ENCODE assay signal across 27 mouse cellular contexts in the genomic region with DNA sequence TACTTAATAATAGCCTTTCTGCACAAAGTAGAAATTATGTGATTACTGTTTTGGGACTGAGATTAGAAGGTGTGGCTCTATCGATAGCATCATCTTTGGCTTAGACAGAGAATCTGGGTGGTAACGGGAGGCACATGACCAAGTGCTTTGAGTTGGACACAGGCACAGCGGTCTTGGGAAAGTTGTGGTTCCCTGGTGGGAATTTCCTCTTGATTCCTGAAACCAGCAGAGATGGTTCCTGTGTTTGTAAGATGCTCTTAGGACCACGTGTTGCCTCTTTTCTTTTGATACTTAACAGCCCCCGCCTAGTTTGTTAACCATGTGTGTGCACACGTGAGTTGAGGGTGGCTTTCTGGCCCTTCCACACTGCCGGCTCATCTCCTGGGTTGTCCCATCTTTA.
A peak's percentile ranks its signal among the peaks of the same experiment; 100 is the strongest.
DNase-seq lines count a peak whose midpoint lies in the region; ATAC-seq lines count a peak whose summit lies in the region.
"Had no signal": no experiment of that assay in that cellular context is flagged by ENCODE, and none has a peak within 500 bp of the region (broad histone marks: within the 10 kb centered on the region; RNA-seq: fewer than 3 reads in every experiment).

No protein-coding gene starts in this region.

- ATAC-seq in heart, embryonic 11.5 days (replicated peaks; ENCODE audit: insufficient number of reproducible peaks, low FRiP score, low TSS enrichment), result no peak
- ATAC-seq: CD4-positive, CD25-positive, alpha-beta regulatory T cell, adult 4 months; forebrain, embryonic 14.5 days; Patski had no signal

- peak; percentile 27 for DNase-seq in gastrocnemius, adult 18-20 months (ENCODE audit: low spot score)
- DNase-seq in gastrocnemius, postnatal 25 days, result no peak
- peak; percentile 93 for DNase-seq in heart, adult 11 months
- DNase-seq in lung, postnatal 36 days, result peak; percentile 16
- no peak for DNase-seq in lung, adult 18-20 months
- DNase-seq in urinary bladder, adult 2 months (ENCODE audit: low spot score), result no peak
- DNase-seq: adrenal gland, adult 2 months; adrenal gland, postnatal 10 days; adrenal gland, postnatal 25 days; B cell, adult 2 months; cerebellum, adult 11 months; cerebellum, adult 18-20 months; cerebellum, adult 8-10 months; cerebellum, adult 9-11 months; cerebellum, postnatal 14 days; cerebellum, postnatal 36 days had no signal

- no peak overlapping the region for H3K4me3 ChIP-seq in heart, embryonic 11.5 days (ENCODE audit: low read depth, low read length)
- H3K4me3 ChIP-seq: embryonic facial prominence, embryonic 13.5 days; embryonic facial prominence, embryonic 15.5 days; erythroblast, embryonic 14.5 days; forebrain, embryonic 10.5 days; forebrain, embryonic 12.5 days had no signal

- H3K9me3 ChIP-seq in heart, embryonic 11.5 days (replicated peaks; ENCODE audit: control insufficient read depth, low read length), result no peaks in the 10 kb centered on the region
- H3K9me3 ChIP-seq: embryonic facial prominence, embryonic 13.5 days; embryonic facial prominence, embryonic 15.5 days; forebrain, embryonic 10.5 days; forebrain, embryonic 12.5 days had no signal

- H3K4me1 ChIP-seq in heart, embryonic 11.5 days (ENCODE audit: control insufficient read depth, insufficient read depth, low read length), result 0 out of 2 replicates have a peak, but pooled peaks cover 4% of the 10 kb centered on the region

- 71% methylated on average over 7 of the region's 7 CpGs for whole genome bisulfite sequencing in heart, embryonic 11.5 days (ENCODE audit: insufficient replicate concordance)

- H3K4me2 ChIP-seq in heart, embryonic 11.5 days, result no peak overlapping the region
- H3K4me2 ChIP-seq: embryonic facial prominence, embryonic 15.5 days; forebrain, embryonic 12.5 days had no signal

- H3K36me3 ChIP-seq in heart, embryonic 11.5 days (ENCODE audit: control insufficient read depth, insufficient read depth, low read length), result no peaks in the 10 kb centered on the region
- H3K36me3 ChIP-seq: embryonic facial prominence, embryonic 13.5 days; embryonic facial prominence, embryonic 15.5 days; forebrain, embryonic 10.5 days; forebrain, embryonic 12.5 days; G1E had no signal

- no peaks in the 10 kb centered on the region for H3K27me3 ChIP-seq in heart, embryonic 11.5 days (ENCODE audit: control insufficient read depth, insufficient read depth, low read length)
- H3K27me3 ChIP-seq: CH12.LX; embryonic facial prominence, embryonic 13.5 days; embryonic facial prominence, embryonic 15.5 days; Patski had no signal

- H3K27ac ChIP-seq in heart, embryonic 11.5 days (ENCODE audit: low read depth, low read length), result no peak overlapping the region
- H3K27ac ChIP-seq: embryonic facial prominence, embryonic 13.5 days; embryonic facial prominence, embryonic 15.5 days; forebrain, embryonic 10.5 days; forebrain, embryonic 12.5 days had no signal

- no peak overlapping the region for H3K9ac ChIP-seq in heart, embryonic 11.5 days (ENCODE audit: low read depth, low read length)
- H3K9ac ChIP-seq: embryonic facial prominence, embryonic 13.5 days; embryonic facial prominence, embryonic 15.5 days; forebrain, embryonic 12.5 days had no signal

Comparison
In these comparisons a context has a peak if more than half of its experiments do, and no peak if none do; other contexts are left out.
1. DNase-seq: peak in gastrocnemius, adult 18-20 months (single experiment), heart, adult 11 months (single experiment) and lung, postnatal 36 days (single experiment); none in gastrocnemius, postnatal 25 days (single experiment), lung, adult 18-20 months (0 of 2) and urinary bladder, adult 2 months (single experiment).